Mouse (Mus musculus) liver, postnatal 0 days (tissue): ENCODE data around the gene Camkk1. TPM values are rescaled to one million over a fixed set of nuclear protein-coding genes. Genes with fewer than 3 reads are reported as not detected.

Experiments used
- ATAC-seq: fragments of 200-750 bp; cut with Nextera tagmentation; 2 replicates; pipeline ENCODE4 v1.8.0; 2017; ENCODE audit warnings: mild to moderate bottlenecking, moderate library complexity
- DNase-seq: peaks from one replicate; pipeline ENCODE4 v3.0.0-alpha.2; 2016
- H3K27ac ChIP-seq: fragments of 300-500 bp; sonication (generic); 2 replicates; pipeline ENCODE4 v1.5.1; 2014; ENCODE audit warnings: antibody characterized with exemption, moderate library complexity, mild to moderate bottlenecking, low read depth
- H3K27me3 ChIP-seq: fragments of 300-500 bp; sonication (generic); 2 replicates; pipeline ENCODE4 v1.6.1; 2014; ENCODE audit warnings: low read length, control low read depth, mixed read lengths; ENCODE audit not compliant: insufficient read depth
- H3K36me3 ChIP-seq: fragments of 300-500 bp; sonication (generic); replicated peaks from 2 replicates; pipeline ENCODE4 v1.6.1; 2014; ENCODE audit warnings: mild to moderate bottlenecking, control low read depth, low read length, moderate library complexity, mixed read lengths; ENCODE audit not compliant: insufficient read depth
- H3K4me1 ChIP-seq: fragments of 300-500 bp; sonication (generic); 2 replicates; pipeline ENCODE4 v1.6.1; 2014; ENCODE audit warnings: antibody characterized with exemption, mild to moderate bottlenecking, control low read depth; ENCODE audit not compliant: insufficient read depth
- H3K4me2 ChIP-seq: fragments of 300-500 bp; sonication (generic); 2 replicates; pipeline ENCODE4 v1.6.1; 2014; ENCODE audit warnings: low read depth, mild to moderate bottlenecking, low read length, moderate library complexity, mixed read lengths
- H3K4me3 ChIP-seq: fragments of 300-500 bp; sonication (generic); 2 replicates; pipeline ENCODE4 v1.5.1; 2014; ENCODE audit warnings: low read depth, low read length
- H3K9ac ChIP-seq: fragments of 300-500 bp; sonication (generic); replicated peaks from 2 replicates; pipeline ENCODE4 v1.6.1; 2014; ENCODE audit warnings: mild to moderate bottlenecking, moderate library complexity
- H3K9me3 ChIP-seq: fragments of 300-500 bp; sonication (generic); 2 replicates; pipeline ENCODE4 v1.6.1; 2016; ENCODE audit warnings: mild to moderate bottlenecking, control low read depth, low read length, mixed read lengths
- CTCF ChIP-seq: sonication (generic); IDR thresholded peaks from 2 replicates; pipeline ENCODE4 v1.5.1; 2016; ENCODE audit warnings: antibody characterized with exemption, low read depth
- EP300 ChIP-seq: IDR thresholded peaks from 2 replicates; pipeline ENCODE4 v1.6.1; 2016; ENCODE audit warnings: antibody characterized with exemption, low read depth, mild to moderate bottlenecking
- WGBS: fragments of 180-500 bp; shearing (Covaris S2); extraction: QIAGEN DNeasy Blood & Tissue Kit; methylation state at CpG from one replicate; pipeline ENCODE4 v1.1.7; 2014; ENCODE audit not compliant: insufficient replicate concordance; 5-methylcytosine and 5-hydroxymethylcytosine counted together
- polyA plus RNA-seq: library from polyadenylated mRNA; unstranded; fragments of >200 nt; fragmentation: Nextera tagmentation; extraction: Ambion mirVana; gene quantifications from 2 replicates; pipeline ENCODE4 v1.2.1, GENCODE M21; 2015

Camkk1 gene
- polyA plus RNA-seq, 1 experiment from 2014 or later, result 0.78 TPM

DNA sequence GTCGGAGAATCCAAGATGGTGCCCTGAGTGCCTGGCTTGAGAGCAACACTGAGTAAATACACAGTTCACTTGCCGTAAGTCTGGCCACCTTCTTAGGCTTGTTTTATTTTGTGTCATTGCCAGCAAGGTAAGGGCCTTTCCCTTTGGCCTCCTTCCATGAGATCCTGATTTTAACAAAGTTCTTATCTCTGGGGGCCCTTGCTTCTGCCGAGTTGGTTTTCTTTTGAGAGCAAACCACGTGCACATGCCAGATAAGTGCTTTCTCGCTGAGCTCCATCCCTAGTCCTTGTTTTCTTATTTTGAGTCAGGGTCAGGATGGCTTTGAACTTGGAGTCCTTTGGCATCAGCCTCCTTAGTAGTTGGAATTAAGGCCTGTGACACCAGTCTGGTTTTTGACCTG, 38.9 kb downstream of the Camkk1 start:
- Histone ChIP-seq H3K4me2 (no peak overlapping the region), H3K4me3 (no peak overlapping the region), H3K36me3 (peaks cover 42% of the 10 kb centered on the region), H3K9me3 (no peaks in the 10 kb centered on the region), H3K27ac (no peak overlapping the region), H3K4me1 (no peaks in the 10 kb centered on the region), H3K9ac (no peak overlapping the region), H3K27me3 (no peaks in the 10 kb centered on the region)
- 65% methylated on average over 5 of the region's 5 CpGs for WGBS
- DNase-seq (no peak), ATAC-seq (no peak)
- no peak for TF ChIP-seq CTCF
- no peak for TF ChIP-seq EP300

- ATAC-seq (no peak), DNase-seq (no peak)
- 75% methylated on average over 3 of the region's 3 CpGs for WGBS
- Histone ChIP-seq H3K27ac (no peak overlapping the region), H3K4me1 (no peaks in the 10 kb centered on the region), H3K4me2 (no peak overlapping the region), H3K4me3 (no peak overlapping the region), H3K9me3 (no peaks in the 10 kb centered on the region), H3K36me3 (peaks cover 31% of the 10 kb centered on the region), H3K27me3 (no peaks in the 10 kb centered on the region), H3K9ac (no peak overlapping the region)
- TF ChIP-seq CTCF (no peak), EP300 (no peak)
Observed at GRCm38 (mm10) chr11:73059630-73060029, 40.8 kb downstream of the Camkk1 start.

DNA sequence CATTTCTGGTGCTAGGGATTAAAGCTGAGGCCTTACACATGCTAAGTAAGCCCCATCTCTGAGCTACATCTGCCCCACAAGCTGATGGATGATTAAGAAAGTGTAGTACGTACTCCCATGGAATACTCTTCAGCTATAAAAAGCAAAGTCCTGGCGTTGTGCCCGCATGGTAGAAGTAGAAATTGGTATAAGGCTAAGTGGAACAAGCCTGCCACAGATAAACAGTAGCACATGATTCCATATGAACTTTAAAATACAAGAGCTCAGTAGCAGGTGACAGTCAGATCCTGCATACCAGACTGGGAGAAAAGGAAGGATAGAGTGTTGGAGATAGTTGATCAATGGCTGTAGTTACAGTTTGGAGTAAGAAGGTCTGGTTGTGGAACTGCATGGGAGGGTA, 42.6 kb downstream of the Camkk1 start:
- DNase-seq (no peak), ATAC-seq (no peak)
- TF ChIP-seq CTCF (no peak), EP300 (no peak)
- Histone ChIP-seq H3K9me3 (no peaks in the 10 kb centered on the region), H3K9ac (no peak overlapping the region), H3K4me3 (no peak overlapping the region), H3K36me3 (peaks cover 30% of the 10 kb centered on the region), H3K4me1 (no peaks in the 10 kb centered on the region), H3K27ac (no peak overlapping the region), H3K27me3 (no peaks in the 10 kb centered on the region), H3K4me2 (no peak overlapping the region)
- 86% methylated on average over 3 of the region's 3 CpGs for WGBS

DNA sequence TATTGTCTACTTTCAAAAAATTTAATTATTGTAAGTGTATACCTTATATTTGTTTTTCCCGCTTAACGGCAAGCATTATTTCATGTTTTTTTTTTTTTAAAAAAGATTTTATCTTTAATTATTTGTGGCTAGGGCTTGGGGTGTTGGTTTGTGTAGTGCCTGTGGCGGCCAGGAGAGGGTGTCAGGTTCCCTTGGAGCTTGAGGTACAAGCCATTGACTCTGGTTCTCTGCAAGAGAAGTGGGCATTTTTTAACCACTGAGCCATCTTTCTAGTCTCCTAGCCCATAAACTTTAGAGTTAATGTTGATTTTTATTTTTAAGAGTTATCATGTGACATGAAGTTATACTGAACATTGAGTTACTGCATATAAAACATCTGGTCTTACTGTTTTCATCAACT, 53.0 kb downstream of the Camkk1 start:
- WGBS, result 72% methylated on average over 3 of the region's 3 CpGs
- no peak overlapping the region for H3K4me3 ChIP-seq
- no peaks in the 10 kb centered on the region for H3K27me3 ChIP-seq
- peaks cover 68% of the 10 kb centered on the region for H3K36me3 ChIP-seq
- no peak overlapping the region for H3K4me2 ChIP-seq
- no peak overlapping the region for H3K27ac ChIP-seq
- no peak overlapping the region for H3K9ac ChIP-seq
- ATAC-seq (no peak), DNase-seq (peak; percentile 45)
- no peaks in the 10 kb centered on the region for H3K9me3 ChIP-seq
- TF ChIP-seq EP300 (no peak), CTCF (peak; percentile 66)
- H3K4me1 ChIP-seq, result no peaks in the 10 kb centered on the region

DNA sequence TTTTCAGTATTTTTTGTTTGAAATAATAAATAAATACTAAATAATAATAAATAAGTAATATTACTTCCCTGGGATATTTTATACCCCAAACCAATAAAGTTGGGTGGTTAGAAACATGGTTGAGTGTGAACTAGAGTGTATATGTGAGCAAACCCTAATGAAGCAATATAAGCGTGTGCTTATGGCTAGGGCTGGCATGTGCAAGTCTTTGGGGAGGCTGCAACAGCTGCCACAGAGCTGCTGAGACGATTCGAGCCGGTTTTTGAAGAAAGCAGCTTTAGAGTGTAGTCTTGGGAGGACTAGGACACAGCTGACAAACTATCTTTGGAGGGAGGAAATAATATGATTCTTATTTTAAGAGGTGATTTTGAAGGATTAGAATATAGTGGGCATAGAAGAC, 57.5 kb downstream of the Camkk1 start:
- no peak for ATAC-seq
- 87% methylated on average over 4 of the region's 4 CpGs for WGBS
- DNase-seq, result no peak
- Histone ChIP-seq H3K27me3 (no peaks in the 10 kb centered on the region), H3K4me1 (no peaks in the 10 kb centered on the region), H3K9ac (no peak overlapping the region), H3K4me2 (no peak overlapping the region), H3K9me3 (no peaks in the 10 kb centered on the region), H3K4me3 (no peak overlapping the region), H3K27ac (no peak overlapping the region), H3K36me3 (peaks cover 63% of the 10 kb centered on the region)
- TF ChIP-seq CTCF, result no peak
- no peak for TF ChIP-seq EP300

- H3K4me2 ChIP-seq, result no peak overlapping the region
- no peaks in the 10 kb centered on the region for H3K27me3 ChIP-seq
- no peak overlapping the region for H3K9ac ChIP-seq
- ATAC-seq, result no peak
- H3K27ac ChIP-seq, result no peak overlapping the region
- no peaks in the 10 kb centered on the region for H3K9me3 ChIP-seq
- H3K36me3 ChIP-seq, result peaks cover 64% of the 10 kb centered on the region
- DNase-seq, result no peak
- TF ChIP-seq CTCF (no peak), EP300 (no peak)
- 86% methylated on average over 4 of the region's 4 CpGs for WGBS
- no peak overlapping the region for H3K4me3 ChIP-seq
- no peaks in the 10 kb centered on the region for H3K4me1 ChIP-seq
Observed at GRCm38 (mm10) chr11:73076733-73077132, 57.9 kb downstream of the Camkk1 start.

DNA sequence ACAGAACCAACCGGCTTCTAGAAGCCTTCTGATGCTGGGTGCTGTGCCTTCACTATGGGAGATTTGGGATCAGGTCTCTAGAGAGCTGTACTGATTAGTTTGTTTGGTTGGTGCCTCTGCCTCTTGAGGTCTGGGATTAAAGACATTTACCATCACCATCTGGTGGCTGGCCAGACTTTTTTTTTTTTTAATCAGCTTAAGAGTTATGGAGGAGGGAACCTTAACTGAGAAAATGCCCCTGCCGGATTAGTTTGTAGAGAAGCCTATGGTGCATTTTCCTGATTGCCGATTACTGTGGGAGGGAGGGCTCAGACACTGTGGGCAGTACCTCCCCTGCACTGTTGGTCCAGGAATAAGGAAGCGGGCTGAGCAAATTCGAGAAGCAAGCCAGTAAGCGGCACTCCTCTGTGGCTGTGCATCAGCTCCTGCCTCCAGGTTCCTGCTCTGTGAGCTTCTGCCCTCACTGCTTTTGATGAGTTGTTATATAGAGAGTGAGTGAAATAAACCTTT, 58.5 kb downstream of the Camkk1 start:
- H3K36me3 ChIP-seq, result peaks cover 64% of the 10 kb centered on the region

More for the DNA sequence above, 58.5 kb downstream of the Camkk1 start:
- TF ChIP-seq CTCF, result no peak
- no peak for TF ChIP-seq EP300
- H3K4me3 ChIP-seq, result no peak overlapping the region
- no peaks in the 10 kb centered on the region for H3K4me1 ChIP-seq
- no peaks in the 10 kb centered on the region for H3K27me3 ChIP-seq
- no peak overlapping the region for H3K4me2 ChIP-seq
- WGBS, result 83% methylated on average over 6 of the region's 6 CpGs
- H3K9ac ChIP-seq, result no peak overlapping the region
- no peak for DNase-seq
- H3K9me3 ChIP-seq, result no peaks in the 10 kb centered on the region
- H3K27ac ChIP-seq, result no peak overlapping the region
- ATAC-seq, result no peak
